8 mouse cellular contexts compared by ENCODE assay signal in genomic region chr7:30012956-30013363, GRCm38 (mm10). TPM values are rescaled to one million over a fixed set of nuclear protein-coding genes. Genes with fewer than 3 reads are reported as not detected.
DNase-seq lines count a peak whose midpoint lies in the region; ATAC-seq and TF ChIP-seq lines count a peak whose summit lies in the region.

No protein-coding gene starts in this region.

- H3K4me3 ChIP-seq in heart, embryonic 12.5 days, result no peak overlapping the region

- peak; percentile 64 for TF ChIP-seq CTCF in Patski (IDR thresholded peaks at IDR 0.05)

- POLR2A ChIA-PET in Patski (lab: Charles Lee), result no interaction called here

- no peak for ATAC-seq in heart, embryonic 12.5 days (ENCODE audit: insufficient number of reproducible peaks, low FRiP score)
- peak; percentile 69 for ATAC-seq in Patski
- peak; percentile 73 to 82 for ATAC-seq in hematopoietic stem cell, adult 5-6 weeks (replicated peaks in 1 of 2; ENCODE audit: insufficient read depth in 1 of 2, low FRiP score in 2 of 2, low TSS enrichment in 1 of 2, low read depth in 1 of 2, poor library complexity in 2 of 2, severe bottlenecking in 2 of 2)

- no peaks in the 10 kb centered on the region for H3K9me3 ChIP-seq in heart, embryonic 12.5 days (replicated peaks)

- H3K27me3 ChIP-seq in heart, embryonic 12.5 days (replicated peaks), result no peaks in the 10 kb centered on the region
- H3K27me3 ChIP-seq in Patski, result no peaks in the 10 kb centered on the region

- CTCF ChIA-PET in Patski (lab: Charles Lee), result interaction anchor here (0.9 to 2.0 kb wide), 8 partner anchors 8 to 204 kb away, joined by 3 to 7 read pairs (median 4); partner anchors contain the start of genes Gm26920 and Zfp566

- in situ Hi-C loops in Patski (cut with MboI; ENCODE audit: low pct_unique_long_range_greater_than_20kb), result no loop called here

- WGBS in heart, embryonic 12.5 days, result 86% methylated on average over 4 of the region's 4 CpGs

- peaks cover 88% of the 10 kb centered on the region for H3K36me3 ChIP-seq in heart, embryonic 12.5 days

- H3K4me1 ChIP-seq in heart, embryonic 12.5 days (replicated peaks), result 0 out of 2 replicates have a peak, but pooled peaks cover under 1% of the 10 kb centered on the region

- H3K27ac ChIP-seq in heart, embryonic 12.5 days (ENCODE audit: poor library complexity, severe bottlenecking), result no peak overlapping the region

- peak; percentile 83 for DNase-seq in heart, adult 11 months
- DNase-seq in Patski (ENCODE audit: low read depth, low spot score), result no peak
- peak; percentile 61 for DNase-seq in embryo, embryonic 11 days
- DNase-seq in layer of hippocampus, adult 9-10 months (ENCODE audit: low spot score), result peak; percentile 49
- peak; percentile 45 for DNase-seq in mesoderm, embryonic 11.5 days (ENCODE audit: low read depth, low spot score)
- DNase-seq in spleen, postnatal 10 days (ENCODE audit: low spot score in 2 of 2), result peak; percentile 40 to 67

- H3K4me2 ChIP-seq in heart, embryonic 12.5 days, result no peak overlapping the region

- no peak overlapping the region for H3K9ac ChIP-seq in heart, embryonic 12.5 days

RNA-seq across cellular contexts. Expression of gene Zfp568, which starts 29.2 kb away (rescaled TPM):
- 35.4 and 36.7 TPM in 2 replicates for polyA plus RNA-seq in heart, embryonic 12.5 days (2016; fragmentation: Nextera tagmentation; extraction: Ambion mirVana)
- 12.0 TPM for polyA plus RNA-seq in Patski (2021)
- 21.7 and 23.1 TPM in 2 replicates for total RNA-seq in hematopoietic stem cell, adult 5-6 weeks (2017)

RNA-seq across cellular contexts. Expression of gene Zfp14, which starts 38.2 kb away (rescaled TPM):
- 3.1 and 3.4 TPM in 2 replicates for polyA plus RNA-seq in heart, embryonic 12.5 days (2016; fragmentation: Nextera tagmentation; extraction: Ambion mirVana)
- polyA plus RNA-seq in Patski (2021), result 3.4 TPM
- total RNA-seq in hematopoietic stem cell, adult 5-6 weeks (2017), result 3.5 and 4.3 TPM in 2 replicates

RNA-seq across cellular contexts. Expression of gene Zfp74, which starts 59.1 kb away (rescaled TPM):
- polyA plus RNA-seq in heart, embryonic 12.5 days (2016; fragmentation: Nextera tagmentation; extraction: Ambion mirVana), result 8.4 and 9.9 TPM in 2 replicates
- polyA plus RNA-seq in Patski (2021), result 12.1 TPM
- total RNA-seq in hematopoietic stem cell, adult 5-6 weeks (2017), result 11.7 and 15.1 TPM in 2 replicates

RNA-seq across cellular contexts. Expression of gene Zfp82, which starts 59.7 kb away (rescaled TPM):
- 2.5 and 2.9 TPM in 2 replicates for polyA plus RNA-seq in heart, embryonic 12.5 days (2016; fragmentation: Nextera tagmentation; extraction: Ambion mirVana)
- polyA plus RNA-seq in Patski (2021), result 13.7 TPM
- 4.4 and 6.6 TPM in 2 replicates for total RNA-seq in hematopoietic stem cell, adult 5-6 weeks (2017)
